Mouse (Mus musculus): ENCODE data around the gene Arih2. TPM values are rescaled to one million over a fixed set of nuclear protein-coding genes. Genes with fewer than 3 reads are reported as not detected.

Arih2 gene
- polyA plus RNA-seq, 1 experiment from 2014 or later: 46.6 TPM

GRCm38 (mm10) chr9:108600011-108600410 is 49.2 kb downstream of the Arih2 start:
- Histone ChIP-seq H3K36me3 (peaks cover 23% of the 10 kb centered on the region), H3K4me2 (no peak overlapping the region), H3K27me3 (no peaks in the 10 kb centered on the region), H3K9me3 (no peaks in the 10 kb centered on the region), H3K4me1 (peaks cover 5% of the 10 kb centered on the region; the same call in 1 of the 2 replicates), H3K9ac (no peak overlapping the region), H3K4me3 (no peak overlapping the region), H3K27ac (no peak overlapping the region)
- 37% methylated on average over 2 of the region's 2 CpGs for WGBS
- ATAC-seq (ENCODE audit: borderline replicate concordance, extremely low read depth, low FRiP score, low TSS enrichment): no peak

GRCm38 (mm10) chr9:108599021-108599566 is 50.1 kb downstream of the Arih2 start:
- H3K9ac ChIP-seq: no peak overlapping the region
- no peaks in the 10 kb centered on the region for H3K27me3 ChIP-seq
- H3K36me3 ChIP-seq: peaks cover 15% of the 10 kb centered on the region
- H3K27ac ChIP-seq: no peak overlapping the region
- no peaks in the 10 kb centered on the region for H3K9me3 ChIP-seq
- WGBS: 71% methylated on average over 4 of the region's 4 CpGs
- H3K4me1 ChIP-seq: peaks cover 5% of the 10 kb centered on the region; the same call in 1 of the 2 replicates
- no peak for ATAC-seq (ENCODE audit: borderline replicate concordance, extremely low read depth, low FRiP score, low TSS enrichment)
- H3K4me2 ChIP-seq: no peak overlapping the region
- no peak overlapping the region for H3K4me3 ChIP-seq

GRCm38 (mm10) chr9:108596998-108597764 is 52.0 kb downstream of the Arih2 start, which contains the start of gene P4htm:
TSS of gene P4htm (minus strand) at chr9:108597667.
- WGBS: 2% methylated on average over 69 of the region's 69 CpGs
- no peak within 1 kb of the TSS for H3K27ac ChIP-seq

GRCm38 (mm10) chr9:108594354-108594753 is 54.8 kb downstream of the Arih2 start:
- H3K4me2 ChIP-seq: no peak overlapping the region
- WGBS: 69% methylated on average over 3 of the region's 3 CpGs
- no peak overlapping the region for H3K27ac ChIP-seq
- no peaks in the 10 kb centered on the region for H3K36me3 ChIP-seq
- no peak overlapping the region for H3K4me3 ChIP-seq
- peaks cover 5% of the 10 kb centered on the region; the same call in 1 of the 2 replicates for H3K4me1 ChIP-seq
- no peaks in the 10 kb centered on the region for H3K9me3 ChIP-seq
- ATAC-seq (ENCODE audit: borderline replicate concordance, extremely low read depth, low FRiP score, low TSS enrichment): no peak
- H3K9ac ChIP-seq: no peak overlapping the region
- no peaks in the 10 kb centered on the region for H3K27me3 ChIP-seq

More at GRCm38 (mm10) chr9:108596998-108597764, 52.0 kb downstream of the Arih2 start, which contains the start of gene P4htm:
- no peaks in the 10 kb centered on the region for H3K36me3 ChIP-seq
- no peaks in the 10 kb centered on the region for H3K9me3 ChIP-seq
- peak within 1 kb of the TSS; percentile 92 for H3K4me2 ChIP-seq
- H3K4me1 ChIP-seq: peaks cover 5% of the 10 kb centered on the region; the same call in 1 of the 2 replicates
- H3K9ac ChIP-seq: peak within 1 kb of the TSS; percentile 64
- no peaks in the 10 kb centered on the region for H3K27me3 ChIP-seq
- H3K4me3 ChIP-seq: peak within 1 kb of the TSS; percentile 82
- peak; percentile 85; the same call in 1 of the 2 replicates for ATAC-seq (ENCODE audit: borderline replicate concordance, extremely low read depth, low FRiP score, low TSS enrichment)

- Histone ChIP-seq H3K27me3 (no peaks in the 10 kb centered on the region), H3K4me1 (peaks cover 22% of the 10 kb centered on the region), H3K4me3 (no peak overlapping the region), H3K4me2 (no peak overlapping the region), H3K27ac (no peak overlapping the region), H3K9me3 (no peaks in the 10 kb centered on the region), H3K9ac (no peak overlapping the region), H3K36me3 (no peaks in the 10 kb centered on the region)
- 83% methylated on average over 4 of the region's 4 CpGs for WGBS
- no peak for ATAC-seq (ENCODE audit: borderline replicate concordance, extremely low read depth, low FRiP score, low TSS enrichment)
These were observed 57.7 kb downstream of the Arih2 start for GRCm38 (mm10) chr9:108591462-108591861.

GRCm38 (mm10) chr9:108589229-108589628 is 60.0 kb downstream of the Arih2 start:
- H3K9ac ChIP-seq: no peak overlapping the region
- H3K9me3 ChIP-seq: no peaks in the 10 kb centered on the region
- no peak overlapping the region for H3K4me3 ChIP-seq
- H3K4me1 ChIP-seq: peaks cover 22% of the 10 kb centered on the region
- H3K36me3 ChIP-seq: no peaks in the 10 kb centered on the region
- no peak overlapping the region for H3K4me2 ChIP-seq
- H3K27ac ChIP-seq: no peak overlapping the region
- ATAC-seq (ENCODE audit: borderline replicate concordance, extremely low read depth, low FRiP score, low TSS enrichment): no peak
- no peaks in the 10 kb centered on the region for H3K27me3 ChIP-seq
- WGBS: 58% methylated on average over 5 of the region's 5 CpGs

GRCm38 (mm10) chr9:108587571-108588180 is 61.5 kb downstream of the Arih2 start:
- no peaks in the 10 kb centered on the region for H3K27me3 ChIP-seq
- H3K4me3 ChIP-seq: no peak overlapping the region
- peak; percentile 91 for ATAC-seq (ENCODE audit: borderline replicate concordance, extremely low read depth, low FRiP score, low TSS enrichment)
- no peaks in the 10 kb centered on the region for H3K9me3 ChIP-seq
- peaks cover 22% of the 10 kb centered on the region for H3K4me1 ChIP-seq
- peak overlapping the region; percentile 37 for H3K4me2 ChIP-seq
- H3K27ac ChIP-seq: peak overlapping the region; percentile 41; the same call in 1 of the 2 replicates
- H3K9ac ChIP-seq: no peak overlapping the region
- WGBS: 7% methylated on average over 14 of the region's 14 CpGs
- H3K36me3 ChIP-seq: no peaks in the 10 kb centered on the region

- peaks cover 28% of the 10 kb centered on the region for H3K4me1 ChIP-seq
- 0 out of 2 replicates have a peak, but pooled peaks have one; percentile 1 for ATAC-seq (ENCODE audit: borderline replicate concordance, extremely low read depth, low FRiP score, low TSS enrichment)
- peaks cover 20% of the 10 kb centered on the region for H3K36me3 ChIP-seq
These were observed 69.9 kb downstream of the Arih2 start for GRCm38 (mm10) chr9:108579344-108579690.

GRCm38 (mm10) chr9:108578545-108579343 is 70.4 kb downstream of the Arih2 start, which contains the start of gene Wdr6:
TSS of gene Wdr6 (minus strand) at chr9:108578739.
- Histone ChIP-seq H3K4me3 (peak within 1 kb of the TSS; percentile 81), H3K36me3 (peaks cover 26% of the 10 kb centered on the region), H3K9me3 (no peaks in the 10 kb centered on the region), H3K27me3 (no peaks in the 10 kb centered on the region), H3K27ac (peak within 1 kb of the TSS; percentile 95), H3K9ac (peak within 1 kb of the TSS; percentile 86), H3K4me1 (peaks cover 33% of the 10 kb centered on the region), H3K4me2 (peak within 1 kb of the TSS; percentile 84)
- WGBS: 5% methylated on average over 51 of the region's 51 CpGs
- ATAC-seq (ENCODE audit: borderline replicate concordance, extremely low read depth, low FRiP score, low TSS enrichment): peak; percentile 97

More at GRCm38 (mm10) chr9:108579344-108579690, 69.9 kb downstream of the Arih2 start:
- 55% methylated on average over 5 of the region's 5 CpGs for WGBS
- Histone ChIP-seq H3K9me3 (no peaks in the 10 kb centered on the region), H3K27me3 (no peaks in the 10 kb centered on the region), H3K9ac (peak overlapping the region; percentile 86), H3K4me3 (peak overlapping the region; percentile 81), H3K27ac (peak overlapping the region; percentile 95), H3K4me2 (peak overlapping the region; percentile 84)

GRCm38 (mm10) chr9:108577934-108578544 is 71.1 kb downstream of the Arih2 start:
- Histone ChIP-seq H3K27ac (peak overlapping the region; percentile 95), H3K9ac (peak overlapping the region; percentile 86), H3K9me3 (no peaks in the 10 kb centered on the region), H3K4me2 (peak overlapping the region; percentile 84), H3K36me3 (peaks cover 33% of the 10 kb centered on the region), H3K4me3 (peak overlapping the region; percentile 81), H3K27me3 (no peaks in the 10 kb centered on the region), H3K4me1 (peaks cover 33% of the 10 kb centered on the region)
- WGBS: under 1% methylated on average over 24 of the region's 24 CpGs
- ATAC-seq (ENCODE audit: borderline replicate concordance, extremely low read depth, low FRiP score, low TSS enrichment): peak; percentile 36; the same call in 1 of the 2 replicates

- Histone ChIP-seq H3K27ac (no peak overlapping the region), H3K9ac (peak overlapping the region; percentile 86; the same call in 1 of the 2 replicates), H3K27me3 (no peaks in the 10 kb centered on the region), H3K36me3 (peaks cover 43% of the 10 kb centered on the region), H3K4me3 (peak overlapping the region; percentile 81), H3K4me2 (peak overlapping the region; percentile 84), H3K9me3 (no peaks in the 10 kb centered on the region), H3K4me1 (peaks cover 33% of the 10 kb centered on the region)
- WGBS: 40% methylated on average over 6 of the region's 6 CpGs
- ATAC-seq (ENCODE audit: borderline replicate concordance, extremely low read depth, low FRiP score, low TSS enrichment): no peak
These were observed 72.2 kb downstream of the Arih2 start for GRCm38 (mm10) chr9:108577025-108577424.
